Mouse (Mus musculus) embryo, embryonic 11.5 days (tissue): Measurements from ENCODE around the gene Ppm1m.
"Not testable (repeated sequence)": the region's sequence is repeated elsewhere in the genome, so short reads cannot be mapped to it uniquely, and the experiment has no call there.

ENCODE experiments used
- DNase-seq: peaks from one replicate; pipeline ENCODE4 v3.0.0-alpha.2; 2012; ENCODE audit warnings: low read depth, low spot score

Gene Ppm1m

DNA sequence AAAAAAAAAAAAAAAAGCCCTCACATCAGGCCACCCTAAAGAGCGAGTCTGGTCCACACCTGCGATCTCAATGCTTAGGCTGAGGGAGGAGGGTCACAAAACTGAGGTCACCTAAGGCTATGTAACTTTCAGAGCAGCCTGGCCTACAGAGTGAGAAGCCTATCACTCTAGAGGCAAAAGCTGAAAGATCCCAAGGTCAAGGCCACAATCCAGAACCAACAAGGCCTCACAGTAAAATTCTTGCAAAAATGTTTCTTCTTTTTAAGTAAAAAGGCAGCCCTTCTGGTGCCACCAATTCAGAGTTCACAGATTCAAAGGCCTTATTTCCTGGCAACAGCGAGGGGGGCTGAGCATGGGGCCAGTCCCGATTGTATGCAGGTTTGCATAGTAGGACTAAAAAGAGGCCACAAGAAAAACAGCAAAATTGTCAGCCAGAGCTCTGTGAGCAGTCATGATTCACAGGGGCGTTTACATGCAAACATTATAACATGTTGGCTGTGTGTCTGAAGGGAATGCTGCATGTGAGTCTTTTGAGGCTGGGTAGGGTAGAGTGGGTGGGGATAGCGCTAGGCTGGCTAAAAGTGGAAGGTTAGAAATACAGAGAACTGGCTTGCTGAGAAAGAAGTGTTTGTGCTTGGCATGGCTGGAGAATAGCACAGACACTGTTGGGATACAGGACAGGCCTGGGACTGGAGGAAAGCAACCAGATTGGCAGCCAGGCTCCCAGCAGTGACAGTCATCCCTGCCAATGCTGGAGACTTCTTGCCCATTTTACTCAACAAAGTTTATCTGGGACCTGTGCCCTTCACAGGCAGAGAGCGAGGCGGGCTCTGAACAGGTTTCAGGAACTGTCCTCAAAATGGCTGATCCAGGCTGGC, 5.4 kb downstream of the Ppm1m start:
- DNase-seq = no peak

DNA sequence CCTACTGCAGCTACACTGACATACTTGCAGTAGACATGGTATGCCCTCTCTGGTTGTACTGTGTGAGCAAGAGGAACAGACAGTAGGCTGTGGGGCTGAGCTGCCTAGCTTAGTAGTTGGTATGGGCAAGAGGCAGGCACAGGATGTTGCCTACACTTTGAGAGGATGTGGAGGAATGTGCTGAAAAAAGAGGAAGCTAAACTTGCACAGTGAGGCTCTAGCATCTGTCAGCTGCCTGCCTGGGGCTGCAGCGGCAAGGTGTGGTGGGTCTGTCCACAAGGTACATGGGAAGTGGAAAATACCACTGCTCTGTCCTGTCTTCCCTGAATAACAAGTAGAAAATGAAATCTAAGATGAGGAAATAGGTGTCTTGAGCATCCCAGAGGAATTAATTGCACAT, 6.5 kb downstream of the Ppm1m start:
- DNase-seq = no peak

DNA sequence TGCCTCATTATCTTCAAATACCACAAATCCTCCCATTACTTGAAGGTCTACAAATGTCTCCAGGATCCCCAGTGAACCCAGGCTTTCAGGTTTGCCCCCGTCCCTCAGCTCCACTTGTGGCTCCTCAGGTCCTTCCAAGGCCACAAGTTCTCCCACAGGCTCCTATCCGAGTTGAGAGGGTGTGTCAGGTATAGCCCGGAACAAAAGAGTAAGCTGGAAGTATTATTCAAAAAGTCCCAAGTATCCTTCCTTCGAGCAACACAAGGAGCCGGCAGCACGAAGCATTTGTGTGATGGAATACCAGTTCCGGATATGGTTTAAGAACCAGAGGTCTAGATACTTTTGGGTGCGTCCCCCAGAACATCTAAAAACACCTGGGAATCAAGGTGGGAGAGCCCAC, 7.5 kb downstream of the Ppm1m start:
- no peak for DNase-seq

DNA sequence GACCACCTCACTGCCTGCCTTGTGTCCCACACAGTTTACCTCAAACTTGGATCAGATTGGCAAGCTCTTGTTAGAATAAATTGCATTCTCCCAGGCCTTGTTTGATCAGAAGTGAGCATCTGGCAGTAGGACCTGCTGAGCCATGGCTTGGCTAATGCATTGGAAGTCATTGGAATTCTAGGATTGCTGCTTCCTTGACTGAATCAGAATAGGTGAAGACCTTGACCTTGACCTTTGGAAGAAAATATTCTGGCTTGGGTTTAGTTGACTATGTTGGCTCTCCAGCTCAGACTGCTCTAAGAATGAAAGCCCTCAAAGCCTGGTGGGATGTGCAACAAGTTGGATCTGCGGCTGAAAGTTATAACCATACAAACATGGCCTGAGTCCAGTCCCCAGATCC, 8.2 kb downstream of the Ppm1m start:
- DNase-seq = no peak

DNA sequence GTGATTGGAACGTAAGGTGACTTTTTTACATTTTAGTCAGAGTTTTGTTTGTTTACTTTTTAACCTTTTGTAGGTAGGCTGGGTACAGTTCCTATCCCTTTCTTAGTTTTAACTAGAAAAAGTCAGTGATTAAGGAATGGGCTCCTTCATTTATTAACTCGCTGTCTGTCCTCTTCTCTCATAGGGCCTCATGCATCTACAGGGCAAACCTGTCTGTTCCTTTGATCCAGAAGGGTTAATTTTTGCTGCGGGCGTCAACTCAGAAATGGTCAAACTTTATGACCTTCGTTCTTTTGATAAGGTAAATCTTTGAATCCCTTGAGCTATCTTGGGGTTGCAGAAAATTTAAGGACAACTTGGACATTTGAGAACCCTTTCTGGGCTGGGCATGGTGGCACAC, 15.6 kb downstream of the Ppm1m start:
- DNase-seq = no peak

DNA sequence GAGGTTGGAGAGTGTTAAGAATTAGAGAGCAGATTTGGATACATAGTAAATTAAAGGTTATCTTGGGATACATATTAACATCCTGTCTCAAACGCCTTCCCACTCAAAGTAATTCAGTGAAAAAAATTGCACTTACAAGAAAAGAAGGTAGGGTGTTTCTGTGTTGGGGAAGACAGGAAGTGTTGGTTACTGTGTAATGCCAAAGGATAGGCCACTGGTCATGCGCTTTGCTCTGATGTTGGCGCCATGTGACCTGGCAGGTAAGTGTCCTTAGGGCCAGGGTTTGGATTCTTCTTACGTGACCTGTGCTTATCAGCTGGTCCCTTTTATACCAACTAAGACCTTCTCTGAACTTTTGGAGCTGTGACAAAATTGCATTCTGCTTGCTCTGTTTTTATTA, 17.4 kb downstream of the Ppm1m start:
- no peak for DNase-seq

DNA sequence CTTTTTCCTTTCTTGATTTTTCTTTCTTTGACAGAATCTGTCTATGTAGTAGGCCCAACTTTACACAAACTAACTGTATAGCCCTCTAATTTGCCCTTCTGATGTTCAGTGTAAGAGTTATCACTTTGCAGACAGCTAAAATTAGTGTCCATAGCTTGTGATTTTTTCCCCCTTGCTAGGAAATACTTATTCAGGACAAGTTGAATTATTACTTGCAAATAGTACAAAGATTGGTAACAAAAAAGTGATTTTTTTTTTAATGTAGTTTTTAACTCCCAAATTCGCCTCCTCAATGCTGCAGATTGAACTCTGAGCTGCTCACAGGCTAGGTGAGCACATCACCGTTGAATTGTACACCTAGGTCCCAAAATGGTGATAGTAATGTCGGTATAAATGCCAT, 19.6 kb downstream of the Ppm1m start:
- DNase-seq = no peak

DNA sequence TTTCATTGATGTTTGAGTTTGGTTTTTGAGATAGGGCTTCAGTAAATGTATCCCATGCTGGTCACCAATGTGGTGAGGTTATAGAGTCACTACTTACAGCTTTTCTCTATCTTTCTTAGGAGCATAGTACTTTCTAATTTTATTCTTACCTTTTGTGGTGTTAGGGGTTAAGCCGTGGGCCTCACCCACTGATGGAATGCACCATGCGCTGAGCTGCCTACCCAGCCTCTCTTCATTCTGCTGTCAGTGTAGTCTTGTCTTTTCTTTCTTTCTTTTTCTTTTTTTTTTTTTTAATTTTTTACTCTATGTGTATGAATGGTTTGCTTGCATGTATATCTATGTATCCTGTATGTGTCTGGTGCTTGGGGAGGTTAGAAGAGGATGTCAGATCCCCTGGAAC, 20.1 kb downstream of the Ppm1m start:
- DNase-seq = no peak

DNA sequence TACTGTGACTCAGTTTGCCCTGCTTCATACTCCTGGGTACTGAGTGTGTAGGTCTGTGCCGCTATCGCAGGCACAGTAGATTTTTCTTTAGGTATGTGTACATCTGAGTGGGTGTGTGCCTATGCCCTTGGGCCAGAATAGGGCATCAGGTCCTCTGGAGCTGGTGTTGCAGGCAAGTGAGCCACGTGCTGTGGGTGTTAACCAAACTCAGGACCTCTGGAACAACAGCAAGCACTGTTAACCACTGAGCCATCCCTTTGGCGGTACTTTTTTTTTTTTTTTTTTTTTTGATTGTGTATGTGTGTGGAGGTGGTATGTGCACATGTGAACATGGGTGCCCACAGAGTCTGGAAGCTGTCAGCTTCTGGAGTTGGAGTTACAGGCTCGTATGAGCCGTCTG, 21.7 kb downstream of the Ppm1m start:
- DNase-seq = no peak

DNA sequence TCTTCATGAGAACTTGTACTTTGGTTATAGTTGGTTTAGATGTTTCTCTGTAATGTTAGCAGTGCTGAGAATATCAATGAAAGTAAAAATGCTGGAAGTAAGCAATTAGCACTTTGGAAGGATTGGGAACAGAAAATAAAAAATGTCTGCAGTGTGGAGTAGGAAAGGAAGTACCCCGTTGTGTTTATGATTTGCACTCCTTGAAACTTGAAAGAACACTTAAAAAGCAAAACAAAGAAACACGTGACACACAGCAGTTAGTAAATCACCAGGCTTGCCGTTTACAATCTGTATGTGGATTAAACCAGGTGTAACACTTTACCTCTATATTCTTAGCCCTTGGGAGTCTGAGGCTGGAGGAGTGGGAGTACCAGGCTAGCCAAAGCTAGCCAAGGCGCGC, 22.8 kb downstream of the Ppm1m start:
- no peak for DNase-seq

DNA sequence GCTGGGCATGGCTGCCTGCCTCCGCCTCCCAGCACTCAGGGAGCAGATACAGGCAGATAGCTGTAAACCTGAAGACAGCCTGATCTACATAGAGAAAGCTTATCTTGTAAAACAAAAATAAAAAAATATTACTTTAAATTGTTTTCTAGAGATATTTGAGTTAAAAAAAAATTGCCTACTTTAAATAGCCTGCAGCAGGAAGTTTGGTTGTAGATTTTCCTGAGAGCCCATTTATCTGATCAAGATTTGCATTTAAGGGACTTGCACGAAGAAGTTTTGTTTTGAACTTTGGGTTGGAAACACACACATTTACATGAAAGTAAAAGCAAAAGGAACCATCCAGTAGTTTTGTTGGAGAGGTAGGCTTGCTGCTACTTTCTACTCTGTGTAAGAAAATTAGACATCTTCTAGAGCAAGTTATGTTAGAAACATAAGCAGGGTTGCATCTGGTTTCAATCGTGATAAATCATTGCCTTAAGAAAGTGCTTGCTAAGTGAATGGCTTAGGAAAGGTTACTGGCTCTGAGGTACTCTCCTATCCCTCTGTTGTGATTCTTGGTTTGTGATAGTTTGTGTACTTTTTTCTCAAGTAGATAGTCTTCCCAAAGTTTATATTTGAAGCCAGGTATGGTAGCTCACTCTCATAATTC, 23.9 kb downstream of the Ppm1m start:
- no peak for DNase-seq

DNA sequence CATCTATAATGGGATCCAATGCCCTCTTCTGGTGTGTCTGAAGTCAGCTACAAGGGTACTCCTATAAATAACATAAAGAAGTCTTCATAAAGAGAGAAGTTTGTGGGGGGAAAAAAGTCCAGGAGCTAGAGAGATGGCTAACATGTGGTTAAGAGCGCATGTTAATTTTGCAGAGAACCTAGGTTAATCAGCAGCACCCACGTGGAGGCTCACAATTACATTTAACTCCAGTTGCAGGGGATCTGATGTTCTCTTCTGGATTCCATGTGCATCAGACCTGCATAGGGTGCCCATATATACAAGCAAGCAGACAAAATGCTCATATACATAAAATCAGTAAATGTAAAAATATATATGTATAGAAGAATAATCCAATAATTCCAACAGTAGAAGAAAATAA, 26.2 kb downstream of the Ppm1m start:
- DNase-seq = no peak

DNA sequence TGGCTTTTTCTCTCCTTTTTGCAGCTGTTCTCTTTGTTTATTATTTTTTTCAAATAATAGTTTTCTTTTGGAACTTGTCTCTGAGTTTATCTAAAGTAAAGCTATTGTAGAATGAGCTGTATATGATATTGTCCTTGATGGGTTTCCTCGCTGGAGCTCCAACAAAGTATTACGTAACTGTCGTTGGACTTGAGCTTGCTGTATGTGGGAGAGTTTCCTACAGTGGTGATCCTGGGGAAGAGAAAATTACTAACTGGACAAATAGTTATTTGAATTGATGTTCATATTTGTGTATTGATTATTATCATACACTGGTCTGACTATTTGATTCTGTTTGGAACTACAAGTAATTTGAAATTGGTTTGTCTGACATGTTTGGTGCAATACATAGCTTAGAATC, 27.0 kb downstream of the Ppm1m start:
- DNase-seq = no peak

DNA sequence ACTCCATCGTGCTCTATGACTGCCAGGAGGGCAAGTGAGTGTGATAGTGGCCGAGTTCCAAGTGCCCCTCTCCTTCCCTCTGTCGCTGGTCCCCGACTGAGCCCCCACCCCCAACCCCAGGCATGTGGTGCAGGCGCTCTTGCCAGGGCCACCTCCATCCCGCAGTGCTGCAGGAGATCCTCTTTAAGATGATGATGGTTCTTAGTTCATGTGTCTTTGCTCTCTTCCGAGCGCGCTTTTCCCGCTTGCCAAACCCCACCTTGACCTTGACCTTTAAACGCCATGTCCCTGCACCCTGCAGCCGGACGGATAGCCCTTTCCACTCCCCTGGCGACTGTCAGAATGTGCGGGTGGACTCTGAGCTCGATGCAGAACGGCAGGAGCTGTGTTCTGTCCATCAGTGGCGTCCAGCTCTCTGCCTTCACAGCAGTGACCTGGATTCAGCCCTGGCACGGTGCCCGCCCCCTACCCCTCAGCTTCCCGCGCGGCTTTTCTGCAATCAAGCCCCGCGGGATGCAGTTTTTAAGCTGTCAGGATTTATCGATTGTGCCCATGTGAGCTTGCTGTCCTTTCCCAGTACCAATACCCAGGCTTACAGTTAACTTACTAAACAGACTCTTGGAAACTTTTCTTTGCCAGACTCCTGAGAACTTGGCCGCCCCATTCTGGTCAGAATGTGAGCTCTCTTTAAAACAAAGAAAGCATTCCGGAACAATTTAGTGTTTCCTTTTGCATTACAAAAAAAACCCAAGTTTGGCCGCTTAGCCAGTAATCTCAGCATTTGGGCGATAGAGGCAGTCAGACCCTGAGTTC, 28.0 kb downstream of the Ppm1m start:
- DNase-seq = peak; percentile 41

DNA sequence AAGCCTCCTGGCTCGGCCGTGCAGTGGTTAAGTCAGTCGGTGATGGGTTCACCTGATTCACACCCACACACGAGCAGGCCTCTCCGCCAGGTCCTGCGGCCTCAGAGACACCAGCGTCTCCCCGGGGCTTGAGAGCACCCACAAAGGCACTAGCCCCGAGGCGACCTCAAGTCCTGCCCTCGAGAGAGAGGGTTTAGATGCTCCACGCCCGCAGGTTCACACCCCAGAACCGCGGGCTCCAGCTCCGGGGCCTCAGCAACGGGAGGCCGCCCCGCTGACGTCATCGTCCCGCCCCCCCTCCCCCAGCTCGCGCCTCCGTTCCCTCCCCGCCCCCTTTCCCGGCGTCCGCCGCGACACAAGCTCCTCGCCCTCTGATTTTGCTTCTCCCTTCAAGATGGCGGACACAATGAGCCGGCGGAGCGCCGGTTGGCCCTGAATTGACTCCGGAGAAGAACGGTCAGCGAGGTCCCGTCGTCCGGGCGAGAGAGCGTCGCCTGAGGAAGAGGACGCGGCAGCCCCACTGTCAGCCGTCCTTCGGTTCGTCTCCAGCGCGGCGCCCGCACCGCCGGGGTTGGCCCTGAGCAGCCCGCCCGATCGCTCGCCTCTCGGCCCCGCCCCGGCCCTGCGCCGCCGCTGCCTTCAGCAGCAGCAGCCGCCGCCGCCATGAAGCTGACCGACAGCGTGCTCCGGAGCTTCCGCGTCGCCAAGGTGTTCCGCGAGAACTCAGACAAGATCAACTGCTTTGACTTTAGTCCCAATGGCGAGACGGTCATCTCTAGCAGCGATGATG, 28.8 kb downstream of the Ppm1m start, which contains the start of gene Wdr82:
Gene Wdr82 (plus strand): TSS at position 373 of the 790 bp plus-strand sequence.
- peak; percentile 88 for DNase-seq

DNA sequence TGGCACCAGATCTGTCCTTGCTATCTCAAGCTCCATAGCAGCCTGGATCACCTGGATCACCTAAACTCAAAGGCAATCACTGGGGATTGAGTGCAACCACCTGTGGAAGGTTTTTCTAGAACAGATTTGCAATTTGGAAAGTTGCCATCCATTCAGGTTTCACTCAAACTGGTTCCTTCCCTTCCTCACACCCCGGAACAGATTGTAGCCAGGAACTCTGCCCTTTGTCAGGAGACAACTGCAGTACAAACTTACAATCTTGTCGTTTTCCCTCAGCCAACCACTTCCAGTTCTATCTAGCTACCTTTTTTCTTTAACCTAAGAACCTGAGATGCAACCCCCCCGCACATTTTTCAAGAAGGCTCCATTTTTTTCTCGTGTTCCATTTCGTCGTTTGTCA, 29.6 kb downstream of the Ppm1m start:
- DNase-seq = no peak

DNA sequence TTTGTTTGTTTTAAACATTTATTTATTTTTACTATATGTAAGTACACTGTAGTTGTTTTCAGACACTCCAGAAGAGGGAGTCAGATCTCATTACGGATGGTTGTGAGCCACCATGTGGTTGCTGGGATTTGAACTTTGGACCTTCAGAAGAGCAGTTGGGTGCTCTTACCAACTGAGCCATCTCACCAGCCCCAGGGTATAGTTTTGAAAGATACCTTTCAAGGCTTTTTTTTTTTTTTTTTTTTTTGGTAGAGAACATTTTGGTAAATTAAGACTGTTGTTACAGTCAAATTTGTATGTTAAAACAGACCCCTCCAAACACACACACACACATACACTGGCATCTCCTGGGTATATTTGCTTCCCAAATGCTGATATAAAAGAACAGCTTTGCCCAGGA, 30.5 kb downstream of the Ppm1m start:
- not testable (repeated sequence) for DNase-seq

DNA sequence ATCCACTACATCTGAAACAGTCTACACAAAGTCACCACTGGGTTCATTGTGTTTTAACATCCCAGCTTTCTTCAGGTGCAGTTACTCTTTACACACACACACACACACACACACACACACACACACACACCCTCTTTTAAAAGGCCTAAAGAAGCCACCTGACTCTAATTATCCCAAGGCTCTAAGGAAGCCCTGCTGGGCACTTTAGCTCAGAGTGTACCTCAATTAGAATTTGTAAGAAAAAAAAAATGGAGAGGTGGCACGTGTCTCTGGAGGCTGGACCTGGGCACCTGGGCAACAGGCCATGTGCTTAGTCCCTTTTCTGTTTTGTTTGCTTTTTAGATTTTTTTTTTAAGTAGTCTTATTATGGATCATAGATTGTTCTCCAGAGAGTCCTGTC, 31.8 kb downstream of the Ppm1m start:
- DNase-seq = no peak

DNA sequence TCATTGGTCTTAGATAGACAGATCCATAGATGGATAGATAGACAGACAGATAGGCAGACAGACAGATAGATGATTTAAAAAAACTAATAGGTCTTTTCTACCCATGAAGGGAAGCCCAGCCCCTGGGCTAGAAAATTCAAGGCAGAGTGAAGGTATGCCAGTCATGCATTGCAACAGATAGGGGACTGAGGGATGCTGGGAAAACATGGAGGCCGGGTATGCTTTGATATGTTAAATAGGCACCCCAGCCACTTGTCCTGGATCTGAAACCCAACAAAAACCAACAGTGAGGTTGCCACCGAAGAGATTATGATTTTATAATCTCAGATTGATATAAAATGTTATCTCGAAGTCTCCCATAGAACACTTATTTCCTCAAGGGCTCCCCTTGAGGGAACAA, 32.3 kb downstream of the Ppm1m start:
- DNase-seq = no peak

DNA sequence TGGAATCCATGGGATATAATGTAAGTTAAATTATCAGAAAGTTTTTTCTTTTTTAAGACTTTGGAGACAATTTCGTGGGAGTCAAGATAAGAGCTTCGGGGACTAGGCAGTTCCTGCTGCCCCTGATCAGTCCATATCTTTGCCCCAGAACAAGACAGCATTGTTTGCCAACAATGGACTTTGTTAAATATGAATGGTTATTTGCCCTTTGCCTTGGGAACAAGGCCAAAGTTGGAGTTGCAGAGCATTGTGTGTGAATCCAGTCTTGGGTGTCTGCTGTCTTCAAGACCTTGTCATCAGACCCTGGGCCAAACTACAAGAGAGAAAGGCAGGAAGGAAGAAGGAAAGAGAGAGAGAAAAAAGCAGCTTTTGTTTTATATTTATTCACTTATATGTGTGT, 32.8 kb downstream of the Ppm1m start:
- DNase-seq = no peak

DNA sequence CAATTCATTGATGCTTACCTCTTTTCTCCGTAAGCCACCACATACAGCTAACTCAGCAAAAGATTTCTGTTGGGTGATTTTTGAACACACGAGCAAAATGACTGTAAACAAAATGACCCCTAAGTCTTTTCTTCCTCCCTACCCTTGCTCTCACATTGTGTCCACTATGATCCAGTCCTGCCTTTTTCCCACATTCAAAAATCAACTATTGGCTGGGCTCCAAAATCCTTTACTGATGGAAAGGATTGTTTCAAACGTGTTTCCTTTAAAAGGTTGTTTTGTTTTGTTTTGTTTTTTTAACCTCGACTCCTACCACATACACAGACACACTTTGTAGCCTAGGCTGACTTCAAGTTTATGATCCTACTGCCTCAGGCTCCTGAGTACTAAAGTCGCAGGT, 39.1 kb downstream of the Ppm1m start:
- no peak for DNase-seq
